In genomic region chr9:104262823-104263352, GRCm38 (mm10) we compare ENCODE assay signal across 7 mouse cellular contexts. TPM values are rescaled to one million over a fixed set of nuclear protein-coding genes. Genes with fewer than 3 reads are reported as not detected.
DNase-seq lines count a peak whose midpoint lies in the region; ATAC-seq lines count a peak whose summit lies in the region.

Gene Dnajc13, minus strand, starts transcription at chr9:104262930.

- peak within 1 kb of the TSS; percentile 77 for H3K4me2 ChIP-seq in intestine, embryonic 16.5 days (ENCODE audit: low read depth, low read length)
- H3K4me2 ChIP-seq in midbrain, embryonic 11.5 days = peak within 1 kb of the TSS; percentile 81

- H3K4me3 ChIP-seq in intestine, embryonic 16.5 days (ENCODE audit: low read length) = peak within 1 kb of the TSS; percentile 97
- H3K4me3 ChIP-seq in midbrain, embryonic 11.5 days (ENCODE audit: low read depth, low read length) = peak within 1 kb of the TSS; percentile 96

- H3K27ac ChIP-seq in intestine, embryonic 16.5 days (ENCODE audit: low read length) = peak within 1 kb of the TSS; percentile 95
- peak within 1 kb of the TSS; percentile 70 for H3K27ac ChIP-seq in midbrain, embryonic 11.5 days (ENCODE audit: low read depth, low read length)

- DNase-seq in adrenal gland, adult 8-10 months = peak; percentile 99
- DNase-seq in embryo, embryonic 9.5 days (ENCODE audit: extremely low spot score) = peak; percentile 97
- peak; percentile 95 to 98 for DNase-seq in gastrocnemius, postnatal 4 days (ENCODE audit: low spot score in 2 of 2)
- peak; percentile 97 to 98 for DNase-seq in left cerebral cortex, postnatal 36 days (ENCODE audit: low spot score in 2 of 2)
- DNase-seq in midbrain, embryonic 11.5 days (ENCODE audit: low spot score, missing footprints) = peak; percentile 99
- DNase-seq in skeletal muscle tissue, adult 2 months (ENCODE audit: low read depth, low spot score) = peak; percentile 98

- no peaks in the 10 kb centered on the region for H3K27me3 ChIP-seq in intestine, embryonic 16.5 days (replicated peaks; ENCODE audit: control insufficient read depth, insufficient read depth, low read length)
- no peaks in the 10 kb centered on the region for H3K27me3 ChIP-seq in midbrain, embryonic 11.5 days (ENCODE audit: control insufficient read depth, insufficient read depth, low read length)

- H3K9me3 ChIP-seq in intestine, embryonic 16.5 days (ENCODE audit: control insufficient read depth, low read length) = no peaks in the 10 kb centered on the region
- no peaks in the 10 kb centered on the region for H3K9me3 ChIP-seq in midbrain, embryonic 11.5 days (ENCODE audit: control insufficient read depth, low read length)

- H3K4me1 ChIP-seq in intestine, embryonic 16.5 days (ENCODE audit: control insufficient read depth, insufficient read depth, low read length) = peaks cover 15% of the 10 kb centered on the region
- peaks cover 7% of the 10 kb centered on the region for H3K4me1 ChIP-seq in midbrain, embryonic 11.5 days (ENCODE audit: control insufficient read depth, insufficient read depth, low read length)

- peak within 1 kb of the TSS; percentile 94 for H3K9ac ChIP-seq in intestine, embryonic 16.5 days (ENCODE audit: low read depth, low read length)
- H3K9ac ChIP-seq in midbrain, embryonic 11.5 days (ENCODE audit: low read length) = peak within 1 kb of the TSS; percentile 91

- H3K36me3 ChIP-seq in intestine, embryonic 16.5 days (ENCODE audit: control insufficient read depth, insufficient read depth, low read length) = no peaks in the 10 kb centered on the region
- no peaks in the 10 kb centered on the region for H3K36me3 ChIP-seq in midbrain, embryonic 11.5 days (ENCODE audit: control insufficient read depth, insufficient read depth, low read length)

- WGBS in intestine, embryonic 16.5 days = under 1% methylated on average over 60 of the region's 60 CpGs
- under 1% methylated on average over 60 of the region's 60 CpGs for WGBS in midbrain, embryonic 11.5 days

- intact Hi-C loops in left cerebral cortex, postnatal 36 days (cut with DNase I) = no loop called here

- ATAC-seq in intestine, embryonic 16.5 days = peak; percentile 97
- peak; percentile 97 for ATAC-seq in midbrain, embryonic 11.5 days (ENCODE audit: low FRiP score)

RNA-seq across cellular contexts. Expression of gene Dnajc13, which starts in this region (rescaled TPM):
- 10 to 100 TPM; 42.1 to 66.1 (median 50.1) TPM for total RNA-seq in adrenal gland, adult 8-10 months (2022)
- 10 to 100 TPM; 44.4 to 54.8 TPM for total RNA-seq in gastrocnemius, postnatal 4 days (2021)
- 21.5 and 24.2 TPM in 2 replicates for polyA plus RNA-seq in intestine, embryonic 16.5 days (2015; fragmentation: Nextera tagmentation; extraction: Ambion mirVana)
- 10 to 100 TPM; 54.5 to 70.4 TPM for total RNA-seq in left cerebral cortex, postnatal 36 days (2021)
- 22.9 and 25.8 TPM in 2 replicates for polyA plus RNA-seq in midbrain, embryonic 11.5 days (2014; fragmentation: Nextera tagmentation; extraction: Ambion mirVana)

Comparison
In these comparisons a context has a peak if more than half of its experiments do, and no peak if none do; other contexts are left out.
1. Peak in every context shown above with its lines: DNase-seq, ATAC-seq, H3K4me3 ChIP-seq and H3K27ac ChIP-seq.